In genomic region chr7:30769236-30769635, GRCm38 (mm10) we compare ENCODE assay signal across 28 mouse cellular contexts. TPM values are rescaled to one million over a fixed set of nuclear protein-coding genes. Genes with fewer than 3 reads are reported as not detected.
A peak's percentile ranks its signal among the peaks of the same experiment; 100 is the strongest.
DNase-seq lines count a peak whose midpoint lies in the region; ATAC-seq and TF ChIP-seq lines count a peak whose summit lies in the region.
"Had no signal": no experiment of that assay in that cellular context is flagged by ENCODE, and none has a peak within 500 bp of the region (broad histone marks: within the 10 kb centered on the region; RNA-seq: fewer than 3 reads in every experiment).

No protein-coding gene starts in this region.

- H3K27ac ChIP-seq in lung, postnatal 0 days (ENCODE audit: low read length) = no peak overlapping the region
- no peak overlapping the region for H3K27ac ChIP-seq in CH12.LX (ENCODE audit: insufficient read depth, low read depth)
- H3K27ac ChIP-seq in intestine, embryonic 15.5 days = no peak overlapping the region
- H3K27ac ChIP-seq in stomach, embryonic 15.5 days = peak overlapping the region; percentile 13; the same call in 1 of the 2 replicates
- H3K27ac ChIP-seq: embryonic facial prominence, embryonic 10.5 days; gastrocnemius, adult 2 months; hindbrain, embryonic 10.5 days; limb, embryonic 12.5 days; liver, embryonic 12.5 days; midbrain, embryonic 15.5 days; neural tube, embryonic 15.5 days had no signal

- peak; percentile 48 for DNase-seq in lung, postnatal 0 days (ENCODE audit: low spot score)
- no peak for DNase-seq in lung, postnatal 25 days (ENCODE audit: low spot score)
- DNase-seq in CH12.LX (ENCODE audit: extremely low read depth) = no peak
- DNase-seq in layer of hippocampus, postnatal 36 days = no peak
- DNase-seq in cerebellum, adult 11-12 months = no peak
- no peak for DNase-seq in c-Kit-positive CD71-positive TER-119-positive erythroid progenitor cells, embryonic 14.5 days (ENCODE audit: low spot score)
- DNase-seq: adrenal gland, postnatal 10 days; gastrocnemius, adult 2 months; heart, adult 11 months; kidney, adult 9 months; lung, adult 2 months; right cerebral cortex, postnatal 25 days; thymus, adult 18-20 months had no signal

- WGBS in lung, postnatal 0 days = 21% methylated on average over 9 of the region's 9 CpGs
- 32% methylated on average over 9 of the region's 9 CpGs for WGBS in intestine, embryonic 15.5 days
- 27% methylated on average over 9 of the region's 9 CpGs for WGBS in stomach, embryonic 15.5 days

- H3K9ac ChIP-seq in lung, postnatal 0 days (replicated peaks; ENCODE audit: low read depth) = no peak overlapping the region
- H3K9ac ChIP-seq in CH12.LX (ENCODE audit: insufficient read depth, low read depth) = no peak overlapping the region
- no peak overlapping the region for H3K9ac ChIP-seq in intestine, embryonic 15.5 days
- H3K9ac ChIP-seq in stomach, embryonic 15.5 days = no peak overlapping the region
- H3K9ac ChIP-seq: limb, embryonic 12.5 days; liver, embryonic 12.5 days; midbrain, embryonic 15.5 days; neural tube, embryonic 15.5 days had no signal

- H3K4me3 ChIP-seq in lung, postnatal 0 days (ENCODE audit: low read depth, low read length) = no peak overlapping the region
- no peak overlapping the region for H3K4me3 ChIP-seq in CH12.LX (replicated peaks in 1 of 3; ENCODE audit: low read depth in 2 of 3, low read length in 2 of 3, poor library complexity in 1 of 3)
- H3K4me3 ChIP-seq in intestine, embryonic 15.5 days (replicated peaks) = no peak overlapping the region
- H3K4me3 ChIP-seq in stomach, embryonic 15.5 days (replicated peaks) = no peak overlapping the region
- H3K4me3 ChIP-seq: embryonic facial prominence, embryonic 10.5 days; gastrocnemius, adult 2 months; hindbrain, embryonic 10.5 days; limb, embryonic 12.5 days; liver, embryonic 12.5 days; megakaryocyte, embryonic 14.5 days; midbrain, embryonic 15.5 days; myocyte; neural tube, embryonic 15.5 days had no signal

- no peak for TF ChIP-seq POLR2A in CH12.LX (IDR thresholded peaks at IDR 0.05; ENCODE audit: low read depth, low read length)

- no peaks in the 10 kb centered on the region for H3K36me3 ChIP-seq in lung, postnatal 0 days (ENCODE audit: insufficient read depth, low read length)
- H3K36me3 ChIP-seq in CH12.LX (replicated peaks in 1 of 2; ENCODE audit: control insufficient read depth in 1 of 2, insufficient read depth in 1 of 2, low read length in 1 of 2) = no peaks in the 10 kb centered on the region
- no peaks in the 10 kb centered on the region for H3K36me3 ChIP-seq in intestine, embryonic 15.5 days
- H3K36me3 ChIP-seq in stomach, embryonic 15.5 days = no peaks in the 10 kb centered on the region
- H3K36me3 ChIP-seq: embryonic facial prominence, embryonic 10.5 days; hindbrain, embryonic 10.5 days; limb, embryonic 12.5 days; liver, embryonic 12.5 days; midbrain, embryonic 15.5 days; neural tube, embryonic 15.5 days had no signal

- H3K79me2 ChIP-seq in CH12.LX (replicated peaks; ENCODE audit: control insufficient read depth, extremely low read depth, insufficient read depth, poor library complexity, severe bottlenecking) = no peaks in the 10 kb centered on the region

- dilution Hi-C loops in CH12.LX (cut with MboI; ENCODE audit: extremely low pct_ligation_motif_present, extremely low pct_unique_long_range_greater_than_20kb, low sequenced_read_pairs) = no loop called here

- H3K4me2 ChIP-seq in lung, postnatal 0 days (replicated peaks; ENCODE audit: low read depth, low read length) = no peak overlapping the region
- 0 out of 2 replicates have a peak overlapping the region, but pooled peaks have one; percentile 4 for H3K4me2 ChIP-seq in CH12.LX (ENCODE audit: insufficient read depth, low read depth, poor library complexity, severe bottlenecking)
- peak overlapping the region; percentile 28; the same call in 1 of the 2 replicates for H3K4me2 ChIP-seq in intestine, embryonic 15.5 days (replicated peaks)
- H3K4me2 ChIP-seq in stomach, embryonic 15.5 days = peak overlapping the region; percentile 5; the same call in 1 of the 2 replicates
- H3K4me2 ChIP-seq: limb, embryonic 12.5 days; liver, embryonic 12.5 days; midbrain, embryonic 15.5 days; neural tube, embryonic 15.5 days had no signal

- no peak for TF ChIP-seq RAD21 in CH12.LX (IDR thresholded peaks at IDR 0.05; ENCODE audit: low read depth, low read length)

- ATAC-seq in lung, postnatal 0 days = no peak; the same call in 1 of the 2 replicates
- ATAC-seq in intestine, embryonic 15.5 days = peak; percentile 82
- peak; percentile 54; the same call in 1 of the 2 replicates for ATAC-seq in stomach, embryonic 15.5 days (ENCODE audit: insufficient read depth, low FRiP score, low read depth)
- ATAC-seq: liver, embryonic 12.5 days; midbrain, embryonic 15.5 days; Patski had no signal

- H3K4me1 ChIP-seq in lung, postnatal 0 days (ENCODE audit: insufficient read depth, low read depth, low read length) = no peaks in the 10 kb centered on the region
- H3K4me1 ChIP-seq in CH12.LX (ENCODE audit: control insufficient read depth in 1 of 2, insufficient read depth in 2 of 2) = peaks cover 0 to 18% of the 10 kb centered on the region in 2 experiments; a peak in 2 of 4 replicates
- 0 out of 2 replicates have a peak, but pooled peaks cover 4% of the 10 kb centered on the region for H3K4me1 ChIP-seq in intestine, embryonic 15.5 days (replicated peaks)
- no peaks in the 10 kb centered on the region for H3K4me1 ChIP-seq in stomach, embryonic 15.5 days
- H3K4me1 ChIP-seq: limb, embryonic 12.5 days; liver, embryonic 12.5 days; midbrain, embryonic 15.5 days had no signal

- in situ Hi-C loops in CH12.LX (cut with MboI; ENCODE audit: low pct_ligation_motif_present, low pct_unique_long_range_greater_than_20kb, low sequenced_read_pairs) = no loop called here

- TF ChIP-seq CTCF in lung, postnatal 0 days (IDR thresholded peaks at IDR 0.05) = no peak
- no peak for TF ChIP-seq CTCF in CH12.LX (conservative IDR thresholded peaks at IDR 0.05 in 1 of 2, IDR thresholded peaks at IDR 0.05 in 1 of 2; ENCODE audit: low read depth in 2 of 2, low read length in 2 of 2)

- TF ChIP-seq EP300 in lung, postnatal 0 days (IDR thresholded peaks at IDR 0.05) = no peak
- TF ChIP-seq EP300 in CH12.LX (IDR thresholded peaks at IDR 0.05; ENCODE audit: low read length) = no peak

- H3K9me3 ChIP-seq in lung, postnatal 0 days (ENCODE audit: low read length) = no peaks in the 10 kb centered on the region
- H3K9me3 ChIP-seq in CH12.LX (replicated peaks; ENCODE audit: low read length) = peaks cover 13% of the 10 kb centered on the region
- H3K9me3 ChIP-seq in intestine, embryonic 15.5 days = no peaks in the 10 kb centered on the region
- H3K9me3 ChIP-seq in stomach, embryonic 15.5 days = no peaks in the 10 kb centered on the region
- H3K9me3 ChIP-seq: embryonic facial prominence, embryonic 10.5 days; midbrain, embryonic 15.5 days; neural tube, embryonic 15.5 days had no signal

- H3K27me3 ChIP-seq in lung, postnatal 0 days (replicated peaks; ENCODE audit: insufficient read depth, low read length) = no peaks in the 10 kb centered on the region
- H3K27me3 ChIP-seq in CH12.LX (replicated peaks) = no peaks in the 10 kb centered on the region
- no peaks in the 10 kb centered on the region; the same call in 1 of the 2 replicates for H3K27me3 ChIP-seq in intestine, embryonic 15.5 days (replicated peaks)
- 0 out of 2 replicates have a peak, but pooled peaks cover 2% of the 10 kb centered on the region for H3K27me3 ChIP-seq in stomach, embryonic 15.5 days (replicated peaks)
- H3K27me3 ChIP-seq: midbrain, embryonic 15.5 days; neural tube, embryonic 15.5 days had no signal

RNA-seq across cellular contexts. Expression of gene Dmkn, which starts 5.7 kb away (rescaled TPM):
- polyA plus RNA-seq in lung, postnatal 0 days (2015; fragmentation: Nextera tagmentation; extraction: Ambion mirVana) = 65.2 and 74.3 TPM in 2 replicates
- total RNA-seq in CH12.LX (2012; rRNA removed) (not detected in 2 replicates), CH12.LX (2014; rRNA removed) (not detected in 2 replicates)
- not detected in 2 replicates for polyA plus RNA-seq in CH12.LX (2012; ENCODE audit: insufficient read length, low read depth)
- 4.6 and 5.3 TPM in 2 replicates for polyA plus RNA-seq in intestine, embryonic 15.5 days (2015; fragmentation: Nextera tagmentation; extraction: Ambion mirVana)
- polyA plus RNA-seq in stomach, embryonic 15.5 days (2015; fragmentation: Nextera tagmentation; extraction: Ambion mirVana) = 70.8 and 142 TPM in 2 replicates
- total RNA-seq in layer of hippocampus, postnatal 36 days (2021) = under 1 TPM in 1 of 2 experiments, not detected in 1; 0.91 TPM
- polyA plus RNA-seq: C2C12; embryonic facial prominence, embryonic 10.5 days; forebrain, embryonic 11.5 days; limb, embryonic 12.5 days; liver, embryonic 12.5 days; myocyte had no signal

RNA-seq across cellular contexts. Expression of gene Sbsn, which starts 18.0 kb away (rescaled TPM):
- polyA plus RNA-seq in lung, postnatal 0 days (2015; fragmentation: Nextera tagmentation; extraction: Ambion mirVana) = 6.7 and 7.3 TPM in 2 replicates
- total RNA-seq in CH12.LX (2012; rRNA removed) (0.59 and 0.76 TPM in 2 replicates), CH12.LX (2014; rRNA removed) (0.30 TPM in 1 of 2 replicates, not detected in the other)
- 0.69 and 1.1 TPM in 2 replicates for polyA plus RNA-seq in CH12.LX (2012; ENCODE audit: insufficient read length, low read depth)
- 1.4 TPM in 2 replicates for polyA plus RNA-seq in intestine, embryonic 15.5 days (2015; fragmentation: Nextera tagmentation; extraction: Ambion mirVana)
- polyA plus RNA-seq in stomach, embryonic 15.5 days (2015; fragmentation: Nextera tagmentation; extraction: Ambion mirVana) = 8.4 and 17.9 TPM in 2 replicates
- total RNA-seq in layer of hippocampus, postnatal 36 days (2021) = 1 to 10 TPM; 6.4 to 9.7 TPM

RNA-seq across cellular contexts. Expression of gene Krtdap, which starts 18.5 kb away (rescaled TPM):
- polyA plus RNA-seq in lung, postnatal 0 days (2015; fragmentation: Nextera tagmentation; extraction: Ambion mirVana) = 2.1 and 4.4 TPM in 2 replicates
- not detected in 2 replicates for total RNA-seq in CH12.LX (2012; rRNA removed)
- not detected in 2 replicates for total RNA-seq in CH12.LX (2014; rRNA removed)
- not detected in 2 replicates for polyA plus RNA-seq in CH12.LX (2012; ENCODE audit: insufficient read length, low read depth)
- 1.9 and 2.8 TPM in 2 replicates for polyA plus RNA-seq in intestine, embryonic 15.5 days (2015; fragmentation: Nextera tagmentation; extraction: Ambion mirVana)
- polyA plus RNA-seq in stomach, embryonic 15.5 days (2015; fragmentation: Nextera tagmentation; extraction: Ambion mirVana) = 96.1 and 227 TPM in 2 replicates
- not detected for total RNA-seq in layer of hippocampus, postnatal 36 days (2021)
- total RNA-seq: layer of hippocampus, postnatal 10 days had no signal
- polyA plus RNA-seq: C2C12; embryonic facial prominence, embryonic 10.5 days; forebrain, embryonic 11.5 days; hindbrain, embryonic 10.5 days; limb, embryonic 12.5 days; liver, embryonic 12.5 days; myocyte; Patski; spleen, adult 2 months had no signal

RNA-seq across cellular contexts. Expression of gene Gapdhs, which starts 25.8 kb away (rescaled TPM):
- polyA plus RNA-seq in lung, postnatal 0 days (2015; fragmentation: Nextera tagmentation; extraction: Ambion mirVana) = 0.18 and 0.21 TPM in 2 replicates
- total RNA-seq in CH12.LX (2012; rRNA removed) (0.42 and 0.89 TPM in 2 replicates), CH12.LX (2014; rRNA removed) (not detected in 2 replicates)
- 1.7 and 2.9 TPM in 2 replicates for polyA plus RNA-seq in CH12.LX (2012; ENCODE audit: insufficient read length, low read depth)
- polyA plus RNA-seq in intestine, embryonic 15.5 days (2015; fragmentation: Nextera tagmentation; extraction: Ambion mirVana) = 0.10 and 0.33 TPM in 2 replicates
- 0.50 and 0.73 TPM in 2 replicates for polyA plus RNA-seq in stomach, embryonic 15.5 days (2015; fragmentation: Nextera tagmentation; extraction: Ambion mirVana)
- total RNA-seq in layer of hippocampus, postnatal 36 days (2021) = not detected
- total RNA-seq: adrenal gland, postnatal 10 days; gastrocnemius, adult 2 months; layer of hippocampus, postnatal 10 days had no signal
- polyA plus RNA-seq: C2C12; liver, embryonic 12.5 days; spleen, adult 2 months had no signal

RNA-seq across cellular contexts. Expression of gene Tmem147, which starts 39.9 kb away (rescaled TPM):
- polyA plus RNA-seq in lung, postnatal 0 days (2015; fragmentation: Nextera tagmentation; extraction: Ambion mirVana) = 179 and 193 TPM in 2 replicates
- total RNA-seq in CH12.LX (2012; rRNA removed) (136 and 137 TPM in 2 replicates), CH12.LX (2014; rRNA removed) (152 and 154 TPM in 2 replicates)
- 98.4 and 149 TPM in 2 replicates for polyA plus RNA-seq in CH12.LX (2012; ENCODE audit: insufficient read length, low read depth)
- polyA plus RNA-seq in intestine, embryonic 15.5 days (2015; fragmentation: Nextera tagmentation; extraction: Ambion mirVana) = 220 and 257 TPM in 2 replicates
- 227 and 239 TPM in 2 replicates for polyA plus RNA-seq in stomach, embryonic 15.5 days (2015; fragmentation: Nextera tagmentation; extraction: Ambion mirVana)
- 100 to 1,000 TPM; 107 to 118 TPM for total RNA-seq in layer of hippocampus, postnatal 36 days (2021)

Comparison
In these comparisons a context has a peak if more than half of its experiments do, and no peak if none do; other contexts are left out.
1. RNA of gene Dmkn, which starts 5.7 kb away (polyA plus RNA-seq): 70.8 to 142 TPM in stomach, embryonic 15.5 days and 65.2 to 74.3 TPM in lung, postnatal 0 days; 4.6 to 5.3 TPM in intestine, embryonic 15.5 days and not detected in CH12.LX; every median in the first group is over 10 times any median in the second.
2. RNA of gene Krtdap, which starts 18.5 kb away (polyA plus RNA-seq): 96.1 to 227 TPM in stomach, embryonic 15.5 days; 2.1 to 4.4 TPM in lung, postnatal 0 days, 1.9 to 2.8 TPM in intestine, embryonic 15.5 days and not detected in CH12.LX; every median in the first group is over 10 times any median in the second.